Mouse (Mus musculus) CH12.LX (cell line): ENCODE data around the gene Psmg4. TPM values are rescaled to one million over a fixed set of nuclear protein-coding genes. Genes with fewer than 3 reads are reported as not detected.

Source experiments
- DNase-seq: peaks from one replicate; pipeline ENCODE4 v3.0.0-alpha.2; 2013; ENCODE audit errors: extremely low read depth
- H3K27ac ChIP-seq: 2 replicates; pipeline ENCODE4 v1.5.1; 2012; ENCODE audit warnings: low read depth, mild to moderate bottlenecking, control low read depth, moderate library complexity; ENCODE audit not compliant: insufficient read depth
- H3K27me3 ChIP-seq: replicated peaks from 2 replicates; pipeline ENCODE3; 2012; ENCODE audit warnings: inconsistent platforms
- H3K36me3 ChIP-seq, 2 experiments: replicated peaks in 1 of 2; 2 replicates each; pipeline versions ENCODE3 to v1.6.1; 2012; ENCODE audit warnings: inconsistent platforms in 1 of 2, low read length in 1 of 2, mild to moderate bottlenecking in 1 of 2, mixed read lengths in 1 of 2, moderate library complexity in 1 of 2; ENCODE audit not compliant: control insufficient read depth in 1 of 2, insufficient read depth in 1 of 2
- H3K4me1 ChIP-seq, 2 experiments: 2 replicates each; pipeline ENCODE4 v1.6.1; 2012; ENCODE audit warnings: inconsistent platforms in 1 of 2, moderate library complexity in 1 of 2; ENCODE audit not compliant: insufficient read depth in 2 of 2, control insufficient read depth in 1 of 2
- H3K4me2 ChIP-seq: 2 replicates; pipeline ENCODE4 v1.6.1; 2012; ENCODE audit warnings: low read depth, mild to moderate bottlenecking, control low read depth; ENCODE audit not compliant: poor library complexity, insufficient read depth, severe bottlenecking
- H3K4me3 ChIP-seq, 3 experiments: fragments of 150-350 bp in 1 of 3; sonication (generic) in 1 of 3; replicated peaks in 1 of 3; 2 replicates each; pipeline versions ENCODE3 to v1.5.1; 2011 to 2012; ENCODE audit warnings: low read depth in 2 of 3, low read length in 2 of 3, mild to moderate bottlenecking in 2 of 3, moderate library complexity in 2 of 3, control low read depth in 1 of 3, improper control_type of control experiment in 1 of 3, inconsistent platforms in 1 of 3, mixed read lengths in 1 of 3; ENCODE audit not compliant: poor library complexity in 1 of 3
- H3K79me2 ChIP-seq: replicated peaks from 2 replicates; pipeline ENCODE4 v1.6.1; 2012; ENCODE audit warnings: mild to moderate bottlenecking, moderate library complexity; ENCODE audit not compliant: control insufficient read depth, poor library complexity, insufficient read depth, severe bottlenecking; ENCODE audit errors: extremely low read depth
- H3K9ac ChIP-seq: 2 replicates; pipeline ENCODE4 v1.6.1; 2012; ENCODE audit warnings: low read depth, mild to moderate bottlenecking, control low read depth, moderate library complexity; ENCODE audit not compliant: insufficient read depth
- H3K9me3 ChIP-seq: replicated peaks from 2 replicates; pipeline ENCODE3; 2012; ENCODE audit warnings: low read length, inconsistent platforms, mixed read lengths
- BHLHE40 ChIP-seq: IDR thresholded peaks from 2 replicates; pipeline ENCODE4 v1.6.1; 2011; ENCODE audit warnings: mild to moderate bottlenecking, low read depth, low read length, improper control_type of control experiment
- E2F4 ChIP-seq: IDR thresholded peaks from 2 replicates; pipeline ENCODE4 v1.6.1; 2011; ENCODE audit warnings: low read depth, low read length, improper control_type of control experiment; ENCODE audit not compliant: insufficient replicate concordance
- ELF1 ChIP-seq: IDR thresholded peaks from 2 replicates; pipeline ENCODE4 v1.6.1; 2014; ENCODE audit warnings: low read depth, mild to moderate bottlenecking, inconsistent platforms, low read length, improper control_type of control experiment
- ETS1 ChIP-seq: conservative IDR thresholded peaks from 2 replicates; pipeline ENCODE4 v1.6.1; 2012; ENCODE audit warnings: low read depth, mild to moderate bottlenecking, inconsistent platforms, low read length, improper control_type of control experiment, moderate library complexity
- HCFC1 ChIP-seq: IDR thresholded peaks from 2 replicates; pipeline ENCODE4 v1.6.1; 2012; ENCODE audit warnings: low read depth, mild to moderate bottlenecking, inconsistent platforms, low read length, improper control_type of control experiment
- IRF4 ChIP-seq: IDR thresholded peaks from 2 replicates; pipeline ENCODE4 v1.6.1; 2014; ENCODE audit warnings: low read depth, mild to moderate bottlenecking, inconsistent platforms, low read length, improper control_type of control experiment
- JUN ChIP-seq: IDR thresholded peaks from 2 replicates; pipeline ENCODE4 v1.6.1; 2011; ENCODE audit warnings: low read depth, mild to moderate bottlenecking, low read length, improper control_type of control experiment, moderate library complexity; ENCODE audit not compliant: insufficient read depth
- KAT2A ChIP-seq: IDR thresholded peaks from 2 replicates; pipeline ENCODE4 v1.6.1; 2012; ENCODE audit warnings: low read length, improper control_type of control experiment, inconsistent platforms; ENCODE audit not compliant: insufficient replicate concordance
- MAFK ChIP-seq: IDR thresholded peaks from 2 replicates; pipeline ENCODE4 v1.6.1; 2011; ENCODE audit warnings: low read length, improper control_type of control experiment; ENCODE audit not compliant: insufficient replicate concordance
- MAX ChIP-seq: IDR thresholded peaks from 2 replicates; pipeline ENCODE4 v1.6.1; 2011; ENCODE audit warnings: low read length, improper control_type of control experiment
- MAZ ChIP-seq: IDR thresholded peaks from 2 replicates; pipeline ENCODE4 v1.6.1; 2012; ENCODE audit warnings: low read depth, mild to moderate bottlenecking, inconsistent platforms, low read length, improper control_type of control experiment, moderate library complexity
- MEF2A ChIP-seq: IDR thresholded peaks from 2 replicates; pipeline ENCODE4 v1.6.1; 2014; ENCODE audit warnings: low read depth, mild to moderate bottlenecking, inconsistent platforms, low read length, improper control_type of control experiment, borderline replicate concordance
- MXI1 ChIP-seq: IDR thresholded peaks from 2 replicates; pipeline ENCODE4 v1.6.1; 2011; ENCODE audit warnings: mild to moderate bottlenecking, low read depth, low read length, improper control_type of control experiment
- NELFE ChIP-seq: IDR thresholded peaks from 2 replicates; pipeline ENCODE4 v1.6.1; 2011; ENCODE audit warnings: low read depth, low read length, improper control_type of control experiment
- NRF1 ChIP-seq: IDR thresholded peaks from 2 replicates; pipeline ENCODE4 v1.6.1; 2014; ENCODE audit warnings: low read depth, mild to moderate bottlenecking, inconsistent platforms, low read length, improper control_type of control experiment, moderate library complexity
- POLR2A ChIP-seq: IDR thresholded peaks from 2 replicates; pipeline ENCODE4 v1.6.1; 2011; ENCODE audit warnings: low read depth, mild to moderate bottlenecking, improper control_type of control experiment, low read length
- RAD21 ChIP-seq: IDR thresholded peaks from 2 replicates; pipeline ENCODE4 v1.6.1; 2011; ENCODE audit warnings: low read depth, mild to moderate bottlenecking, low read length, improper control_type of control experiment, moderate library complexity
- SIN3A ChIP-seq: IDR thresholded peaks from 2 replicates; pipeline ENCODE4 v1.6.1; 2012; ENCODE audit warnings: low read length, improper control_type of control experiment, inconsistent platforms
- SMC3 ChIP-seq: IDR thresholded peaks from 2 replicates; pipeline ENCODE4 v1.6.1; 2011; ENCODE audit warnings: low read depth, low read length, improper control_type of control experiment
- TBP ChIP-seq: conservative IDR thresholded peaks from 2 replicates; pipeline ENCODE4 v1.6.1; 2011; ENCODE audit warnings: low read depth, low read length, improper control_type of control experiment
- TCF12 ChIP-seq: IDR thresholded peaks from 2 replicates; pipeline ENCODE4 v1.6.1; 2014; ENCODE audit warnings: low read depth, mild to moderate bottlenecking, inconsistent platforms, low read length, improper control_type of control experiment
- UBTF ChIP-seq: IDR thresholded peaks from 2 replicates; pipeline ENCODE4 v1.6.1; 2012; ENCODE audit warnings: low read depth, mild to moderate bottlenecking, inconsistent platforms, low read length, improper control_type of control experiment, moderate library complexity
- USF1 ChIP-seq: IDR thresholded peaks from 2 replicates; pipeline ENCODE4 v1.6.1; 2014; ENCODE audit warnings: low read depth, mild to moderate bottlenecking, inconsistent platforms, low read length, improper control_type of control experiment
- ZMIZ1 ChIP-seq: IDR thresholded peaks from 2 replicates; pipeline ENCODE4 v1.6.1; 2012; ENCODE audit warnings: low read depth, mild to moderate bottlenecking, inconsistent platforms, low read length, improper control_type of control experiment
- dilution Hi-C: fragments of 300-500 bp; cut with MboI; formaldehyde crosslinking; loops from 2 replicates; pipeline ENCODE4 v1.14.3; 2020; ENCODE audit warnings: low sequenced_read_pairs; ENCODE audit not compliant: extremely low pct_unique_long_range_greater_than_20kb, extremely low pct_ligation_motif_present
- in situ Hi-C: fragments of 300-500 bp; cut with MboI; formaldehyde crosslinking; loops from 3 replicates; pipeline ENCODE4 v1.14.3; 2019; ENCODE audit warnings: low sequenced_read_pairs, low pct_ligation_motif_present, low pct_unique_long_range_greater_than_20kb, mixed read lengths
- polyA plus RNA-seq: library from polyadenylated mRNA; unstranded; fragments of >175 nt; gene quantifications from 2 replicates; pipeline ENCODE4 v1.2.1, GENCODE M21; 2012; ENCODE audit warnings: low read depth; ENCODE audit not compliant: insufficient read length
- total RNA-seq, 2 experiments: library from RNA; depleted of rRNA; stranded (reverse); fragments of 300-350 nt in 1 of 2; fragments of >200 nt in 1 of 2; gene quantifications; 2 replicates each; pipeline ENCODE4 v1.2.3; 2012 to 2014

Gene Psmg4
- total and polyA plus RNA-seq, 3 experiments = 120 to 234 (median 194) TPM

- Histone ChIP-seq H3K4me3 (peak within 1 kb of the TSS; percentile 68 to 85 (median 83)), H3K36me3 (peaks cover 0 to 13% of the 10 kb centered on the region in 2 experiments), H3K9ac (peak within 1 kb of the TSS; percentile 70), H3K9me3 (no peaks in the 10 kb centered on the region), H3K27me3 (no peaks in the 10 kb centered on the region), H3K79me2 (peaks cover 3% of the 10 kb centered on the region; the same call in 1 of the 2 replicates), H3K4me2 (peak within 1 kb of the TSS; percentile 34), H3K27ac (peak within 1 kb of the TSS; percentile 38; the same call in 1 of the 2 replicates), H3K4me1 (peaks cover 11 to 33% of the 10 kb centered on the region in 2 experiments)
- in situ Hi-C loops = loop anchor here (5.0 kb wide), 1 partner anchor 78 kb away; no protein-coding TSS in a partner anchor
- dilution Hi-C loops = no loop called here
- peak; percentile 86 for DNase-seq
- peak; percentile 74 for TF ChIP-seq NELFE
- TF ChIP-seq ELF1 = peak; percentile 25; the same call in 1 of the 2 replicates
- TF ChIP-seq MEF2A = no peak
- TF ChIP-seq TBP = 0 out of 2 replicates have a peak, but pooled peaks have one; percentile 22
- TF ChIP-seq RAD21 = no peak
- 0 out of 2 replicates have a peak, but pooled peaks have one; percentile 39 for TF ChIP-seq TCF12
- TF ChIP-seq BHLHE40 = no peak
- 0 out of 2 replicates have a peak, but pooled peaks have one; percentile 18 for TF ChIP-seq MAZ
- 0 out of 2 replicates have a peak, but pooled peaks have one; percentile 24 for TF ChIP-seq NRF1
- TF ChIP-seq POLR2A = peak; percentile 82
- TF ChIP-seq E2F4 = no peak
- TF ChIP-seq USF1 = no peak
- no peak for TF ChIP-seq SMC3
- peak; percentile 67; the same call in 1 of the 2 replicates for TF ChIP-seq ZMIZ1
- TF ChIP-seq MXI1 = peak; percentile 73
- TF ChIP-seq JUN = 0 out of 2 replicates have a peak, but pooled peaks have one; percentile 15
- no peak for TF ChIP-seq MAX
- 0 out of 2 replicates have a peak, but pooled peaks have one; percentile 15 for TF ChIP-seq KAT2A
- TF ChIP-seq ETS1 = no peak
- no peak for TF ChIP-seq MAFK
- peak; percentile 52; the same call in 1 of the 2 replicates for TF ChIP-seq UBTF
- TF ChIP-seq SIN3A = peak; percentile 41; the same call in 1 of the 2 replicates
- TF ChIP-seq IRF4 = peak; percentile 60; the same call in 1 of the 2 replicates
- TF ChIP-seq HCFC1 = no peak; the same call in 1 of the 2 replicates
Observed at GRCm38 (mm10) chr13:34130226-34130731, 32.5 kb upstream of the Psmg4 start, which contains the start of gene Tubb2b. Tubb2b (minus strand) TSS chr13:34130466.
